Mouse (Mus musculus) gastrocnemius, adult 18-20 months (tissue): ENCODE data around the gene Pkp3. TPM values are rescaled to one million over a fixed set of nuclear protein-coding genes. Genes with fewer than 3 reads are reported as not detected.

Experiments used
- DNase-seq: peaks from one replicate; pipeline ENCODE4 v3.0.0; 2021; ENCODE audit warnings: low spot score
- total RNA-seq, 2 experiments: library from RNA; stranded (reverse); gene quantifications; 2 replicates each; pipeline ENCODE4 v1.2.3; 2021

The Pkp3 gene
- total RNA-seq, 2 experiments from 2014 or later = not detected

- DNase-seq = no peak
Measured at GRCm38 (mm10) chr7:141057541-141057940, 20.5 kb upstream of the Pkp3 start.

GRCm38 (mm10) chr7:141058601-141059341 is 19.2 kb upstream of the Pkp3 start:
- DNase-seq = no peak

GRCm38 (mm10) chr7:141059929-141060328 is 18.1 kb upstream of the Pkp3 start:
- no peak for DNase-seq

GRCm38 (mm10) chr7:141060426-141061242 is 17.4 kb upstream of the Pkp3 start, which contains the start of gene B4galnt4:
TSS of gene B4galnt4 (plus strand) at chr7:141061104.
- DNase-seq = peak; percentile 27

GRCm38 (mm10) chr7:141061269-141061692 is 16.7 kb upstream of the Pkp3 start:
- DNase-seq = no peak

GRCm38 (mm10) chr7:141062525-141062924 is 15.5 kb upstream of the Pkp3 start:
- DNase-seq = no peak

- DNase-seq = no peak
Measured at GRCm38 (mm10) chr7:141063353-141063752, 14.7 kb upstream of the Pkp3 start.

GRCm38 (mm10) chr7:141064175-141064574 is 13.8 kb upstream of the Pkp3 start:
- no peak for DNase-seq

- no peak for DNase-seq
Measured at GRCm38 (mm10) chr7:141064576-141064975, 13.4 kb upstream of the Pkp3 start.

GRCm38 (mm10) chr7:141068351-141068750 is 9.7 kb upstream of the Pkp3 start:
- no peak for DNase-seq

GRCm38 (mm10) chr7:141070058-141070862 is 7.8 kb upstream of the Pkp3 start:
- DNase-seq = peak; percentile 74

GRCm38 (mm10) chr7:141072017-141072745 is 5.8 kb upstream of the Pkp3 start:
- no peak for DNase-seq

- no peak for DNase-seq
Measured at GRCm38 (mm10) chr7:141073782-141074181, 4.2 kb upstream of the Pkp3 start.

- no peak for DNase-seq
Measured at GRCm38 (mm10) chr7:141078876-141079275, 858 bp downstream of the Pkp3 start.

GRCm38 (mm10) chr7:141079481-141080449 is 1.7 kb downstream of the Pkp3 start:
- DNase-seq = no peak

- no peak for DNase-seq
Measured at GRCm38 (mm10) chr7:141087894-141088293, 9.9 kb downstream of the Pkp3 start.

- DNase-seq = no peak
Measured at GRCm38 (mm10) chr7:141088473-141088872, 10.5 kb downstream of the Pkp3 start.

GRCm38 (mm10) chr7:141090228-141090627 is 12.2 kb downstream of the Pkp3 start:
- DNase-seq = no peak

GRCm38 (mm10) chr7:141092051-141092735 is 14.2 kb downstream of the Pkp3 start:
- DNase-seq = peak; percentile 89
